Mouse (Mus musculus) forebrain, postnatal 0 days (tissue): ENCODE measurements around the gene Ahsg. TPM values are rescaled to one million over a fixed set of nuclear protein-coding genes. Genes with fewer than 3 reads are reported as not detected.

Experiments used
- ATAC-seq: fragments of 200-750 bp; cut with Nextera tagmentation; 2 replicates; pipeline ENCODE4 v1.8.0; 2017; ENCODE audit warnings: mild to moderate bottlenecking, moderate library complexity
- DNase-seq: peaks from one replicate; pipeline ENCODE4 v3.0.0-alpha.2; 2015
- H3K27ac ChIP-seq: fragments of 300-500 bp; sonication (generic); 2 replicates; pipeline ENCODE4 v1.5.1; 2014; ENCODE audit warnings: low read depth, mild to moderate bottlenecking, antibody characterized with exemption, low read length, moderate library complexity, mixed read lengths
- H3K27me3 ChIP-seq: fragments of 300-500 bp; sonication (generic); 2 replicates; pipeline ENCODE4 v1.6.1; 2014; ENCODE audit warnings: mild to moderate bottlenecking, low read length, mixed read lengths; ENCODE audit not compliant: insufficient read depth
- H3K36me3 ChIP-seq: fragments of 300-500 bp; sonication (generic); 2 replicates; pipeline ENCODE4 v1.6.1; 2014; ENCODE audit warnings: mild to moderate bottlenecking, moderate library complexity; ENCODE audit not compliant: insufficient read depth
- H3K4me1 ChIP-seq: fragments of 300-500 bp; sonication (generic); 2 replicates; pipeline ENCODE4 v1.6.1; 2014; ENCODE audit warnings: antibody characterized with exemption; ENCODE audit not compliant: insufficient read depth
- H3K4me2 ChIP-seq: fragments of 300-500 bp; sonication (generic); 2 replicates; pipeline ENCODE4 v1.6.1; 2014; ENCODE audit warnings: low read depth, mild to moderate bottlenecking, moderate library complexity
- H3K4me3 ChIP-seq: fragments of 300-500 bp; sonication (generic); 2 replicates; pipeline ENCODE4 v1.5.1; 2014; ENCODE audit warnings: low read depth, low read length, mixed read lengths
- H3K9ac ChIP-seq: fragments of 300-500 bp; sonication (generic); 2 replicates; pipeline ENCODE4 v1.6.1; 2014; ENCODE audit warnings: mild to moderate bottlenecking
- H3K9me3 ChIP-seq: fragments of 300-500 bp; sonication (generic); 2 replicates; pipeline ENCODE4 v1.6.1; 2016; ENCODE audit warnings: low read length
- CTCF ChIP-seq: sonication (generic); IDR thresholded peaks from 2 replicates; pipeline ENCODE4 v1.5.1; 2016; ENCODE audit warnings: antibody characterized with exemption, control low read depth, low read depth
- WGBS: fragments of 180-500 bp; shearing (Covaris S2); extraction: QIAGEN DNeasy Blood & Tissue Kit; methylation state at CpG from one replicate; pipeline ENCODE4 v1.1.7; 2014; 5-methylcytosine and 5-hydroxymethylcytosine counted together
- polyA plus RNA-seq: library from polyadenylated mRNA; unstranded; fragments of >200 nt; fragmentation: Nextera tagmentation; extraction: Ambion mirVana; gene quantifications from 2 replicates; pipeline ENCODE4 v1.2.1, GENCODE M21; 2015
- total RNA-seq: library from RNA; depleted of rRNA; stranded (reverse); fragments of >200 nt; gene quantifications from 2 replicates; pipeline ENCODE4 v1.2.3, GENCODE M21; 2014; rRNA removed

Ahsg gene
- not detected in 2 replicates for total RNA-seq
- polyA plus RNA-seq, result not detected in 2 replicates

GRCm38 (mm10) chr16:22890683-22891510 is at the start of gene Ahsg:
Ahsg (plus strand) TSS chr16:22891277.
- Histone ChIP-seq H3K9ac (no peak within 1 kb of the TSS), H3K4me3 (no peak within 1 kb of the TSS), H3K27ac (no peak within 1 kb of the TSS), H3K36me3 (no peaks in the 10 kb centered on the region), H3K4me1 (no peaks in the 10 kb centered on the region), H3K4me2 (no peak within 1 kb of the TSS), H3K9me3 (no peaks in the 10 kb centered on the region), H3K27me3 (no peaks in the 10 kb centered on the region)
- no peak for DNase-seq
- no peak for ATAC-seq
- no peak for TF ChIP-seq CTCF
- WGBS, result 79% methylated on average over 11 of the region's 11 CpGs

DNA sequence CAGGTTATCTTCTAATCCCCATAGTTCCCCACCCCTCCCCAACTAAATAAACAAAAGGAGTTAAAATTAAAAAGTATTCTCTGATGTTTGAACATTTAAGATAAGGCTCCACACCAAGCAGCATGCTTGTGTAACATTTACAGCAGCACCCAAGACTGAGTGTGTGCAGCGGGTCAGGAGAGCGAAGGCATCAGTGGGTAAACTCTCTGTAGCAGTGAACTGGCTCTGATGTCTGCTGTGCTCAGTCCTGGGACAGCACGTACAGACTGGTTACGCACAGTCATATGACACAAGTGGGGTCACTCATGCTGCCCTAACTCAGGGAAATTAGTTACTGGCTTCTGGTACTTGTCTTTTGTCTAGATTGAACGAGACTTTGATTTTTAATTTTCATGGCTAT is 48.2 kb upstream of the Ahsg start:
- Histone ChIP-seq H3K4me1 (no peaks in the 10 kb centered on the region; the same call in 1 of the 2 replicates), H3K36me3 (peaks cover 7% of the 10 kb centered on the region; the same call in 1 of the 2 replicates), H3K4me3 (no peak overlapping the region), H3K9ac (no peak overlapping the region), H3K27ac (no peak overlapping the region), H3K9me3 (no peaks in the 10 kb centered on the region), H3K4me2 (no peak overlapping the region), H3K27me3 (no peaks in the 10 kb centered on the region)
- DNase-seq (no peak), ATAC-seq (no peak)
- 97% methylated on average over 5 of the region's 5 CpGs for WGBS
- no peak for TF ChIP-seq CTCF

DNA sequence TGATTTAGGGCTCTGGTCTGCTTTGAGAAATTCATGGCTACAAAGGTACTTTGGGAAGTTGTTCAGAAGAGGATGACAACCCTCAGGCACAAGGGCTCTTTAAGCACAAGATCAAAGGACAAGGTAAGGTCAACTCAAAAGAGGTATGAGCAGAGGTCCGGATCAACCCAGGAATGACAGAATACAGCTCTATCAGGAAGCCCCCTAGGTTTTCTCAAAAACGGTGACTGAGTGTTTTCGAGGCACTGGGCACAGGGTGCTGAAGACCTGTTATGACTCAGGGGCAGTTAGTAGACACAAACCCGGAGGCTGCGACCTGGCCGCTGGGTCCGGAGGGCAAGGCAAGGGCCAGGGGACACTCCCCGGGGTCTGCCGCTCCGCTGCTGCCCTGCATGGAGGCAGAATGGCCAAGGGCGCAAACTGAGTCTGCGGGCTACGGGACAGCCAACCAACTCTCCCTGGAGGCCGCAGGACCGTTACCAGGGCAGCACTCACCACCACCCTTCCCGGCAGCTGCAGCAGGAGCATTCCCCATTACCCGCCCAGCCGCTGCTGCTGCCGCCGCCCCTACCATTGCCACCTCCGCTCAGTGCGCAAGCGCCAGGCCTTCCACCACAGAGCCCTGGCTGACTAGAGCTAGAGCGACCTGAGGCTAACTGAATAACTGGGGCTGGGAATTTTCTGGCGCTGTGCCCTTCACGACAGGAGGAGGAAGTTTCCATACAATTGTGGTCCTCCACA is 46.8 kb upstream of the Ahsg start:
- peak; percentile 99 for ATAC-seq
- H3K4me2 ChIP-seq, result peak overlapping the region; percentile 95
- WGBS, result 11% methylated on average over 26 of the region's 26 CpGs
- H3K36me3 ChIP-seq, result no peaks in the 10 kb centered on the region; the same call in 1 of the 2 replicates
- H3K4me3 ChIP-seq, result peak overlapping the region; percentile 61
- no peaks in the 10 kb centered on the region for H3K27me3 ChIP-seq
- peak overlapping the region; percentile 77 for H3K9ac ChIP-seq
- H3K4me1 ChIP-seq, result no peaks in the 10 kb centered on the region; the same call in 1 of the 2 replicates
- peak; percentile 88 for DNase-seq
- no peaks in the 10 kb centered on the region for H3K9me3 ChIP-seq
- peak overlapping the region; percentile 50; the same call in 1 of the 2 replicates for H3K27ac ChIP-seq
- TF ChIP-seq CTCF, result no peak

GRCm38 (mm10) chr16:22844834-22845233 is 46.2 kb upstream of the Ahsg start:
- Histone ChIP-seq H3K4me3 (peak overlapping the region; percentile 61), H3K4me2 (peak overlapping the region; percentile 95), H3K36me3 (no peaks in the 10 kb centered on the region; the same call in 1 of the 2 replicates), H3K4me1 (no peaks in the 10 kb centered on the region; the same call in 1 of the 2 replicates), H3K27me3 (no peaks in the 10 kb centered on the region), H3K9me3 (no peaks in the 10 kb centered on the region), H3K27ac (no peak overlapping the region), H3K9ac (peak overlapping the region; percentile 77)
- no peak for DNase-seq
- 64% methylated on average over 5 of the region's 5 CpGs for WGBS
- ATAC-seq, result no peak
- no peak for TF ChIP-seq CTCF

DNA sequence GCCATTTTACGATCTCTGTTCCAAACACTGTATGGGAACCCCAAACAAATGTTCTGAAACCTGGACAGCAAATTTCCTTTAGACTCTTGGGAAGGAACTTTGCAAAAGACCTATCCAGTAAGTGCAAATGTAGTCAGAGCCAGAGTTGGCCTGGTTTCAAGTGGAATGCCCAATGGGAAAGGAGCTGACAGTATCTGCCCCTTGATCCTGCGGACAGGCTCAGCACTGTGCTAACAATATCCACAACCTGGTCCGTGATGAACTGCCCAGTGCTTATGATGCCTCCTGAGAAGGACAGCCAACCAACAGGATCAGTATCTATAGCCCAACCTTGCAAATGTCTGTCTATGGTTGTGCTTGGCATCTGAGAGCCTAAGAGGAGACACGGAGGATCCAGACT is 45.6 kb upstream of the Ahsg start:
- no peak overlapping the region for H3K4me3 ChIP-seq
- H3K4me2 ChIP-seq, result no peak overlapping the region
- ATAC-seq (no peak), DNase-seq (no peak)
- H3K27me3 ChIP-seq, result no peaks in the 10 kb centered on the region
- H3K4me1 ChIP-seq, result no peaks in the 10 kb centered on the region; the same call in 1 of the 2 replicates
- TF ChIP-seq CTCF, result no peak
- H3K27ac ChIP-seq, result no peak overlapping the region
- no peak overlapping the region for H3K9ac ChIP-seq
- no peaks in the 10 kb centered on the region for H3K9me3 ChIP-seq
- H3K36me3 ChIP-seq, result no peaks in the 10 kb centered on the region; the same call in 1 of the 2 replicates
- 87% methylated on average over 4 of the region's 4 CpGs for WGBS

DNA sequence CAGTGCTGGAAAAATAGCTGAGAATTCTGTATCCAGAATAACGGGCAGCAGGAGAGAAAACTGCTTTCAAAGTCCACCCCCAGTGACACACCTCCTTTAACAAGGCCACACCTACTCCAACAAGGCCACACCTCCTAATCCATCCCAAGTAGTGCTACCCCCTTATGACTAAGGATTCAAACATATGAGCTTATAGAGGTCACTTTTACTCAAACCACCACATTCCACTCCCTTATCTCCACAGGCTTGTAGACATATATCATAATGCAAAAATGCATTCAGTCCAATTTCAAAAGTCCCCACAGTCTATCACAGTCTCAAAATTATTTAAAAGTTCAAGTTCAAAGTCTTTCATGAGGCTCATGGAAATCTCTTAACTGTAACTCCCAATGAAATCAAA is 43.4 kb upstream of the Ahsg start:
- WGBS, result 80% methylated on average over 1 of the region's 1 CpGs
- H3K4me2 ChIP-seq, result no peak overlapping the region
- ATAC-seq, result no peak
- TF ChIP-seq CTCF, result no peak
- no peak overlapping the region for H3K9ac ChIP-seq
- no peak for DNase-seq
- no peaks in the 10 kb centered on the region; the same call in 1 of the 2 replicates for H3K4me1 ChIP-seq
- no peaks in the 10 kb centered on the region for H3K9me3 ChIP-seq
- no peak overlapping the region for H3K27ac ChIP-seq
- no peak overlapping the region for H3K4me3 ChIP-seq
- no peaks in the 10 kb centered on the region for H3K27me3 ChIP-seq
- no peaks in the 10 kb centered on the region for H3K36me3 ChIP-seq
